Mouse (Mus musculus) MEL (cell line): ENCODE measurements around the gene Rgs6. TPM values are rescaled to one million over a fixed set of nuclear protein-coding genes. Genes with fewer than 3 reads are reported as not detected.

ENCODE experiments used
- DNase-seq: peaks from one replicate; pipeline ENCODE4 v3.0.0; 2011; ENCODE audit warnings: low read depth, low spot score
- H3K27ac ChIP-seq: 2 replicates; pipeline ENCODE4 v1.5.1; 2012; ENCODE audit warnings: low read depth, mild to moderate bottlenecking, control low read depth, low read length, moderate library complexity; ENCODE audit not compliant: control insufficient read depth
- H3K27me3 ChIP-seq, 2 experiments: fragments of 150-350 bp in 1 of 2; sonication (generic) in 1 of 2; 2 replicates each; pipeline ENCODE4 v1.6.1; 2012; ENCODE audit warnings: low read length in 2 of 2, mild to moderate bottlenecking in 2 of 2, improper control_type of control experiment in 1 of 2, moderate library complexity in 1 of 2; ENCODE audit not compliant: insufficient read depth in 2 of 2, control insufficient read depth in 1 of 2
- H3K36me3 ChIP-seq, 2 experiments: 2 replicates each; pipeline ENCODE4 v1.6.1; 2012 to 2014; ENCODE audit warnings: low read length in 2 of 2, improper control_type of control experiment in 1 of 2, inconsistent platforms in 1 of 2, mild to moderate bottlenecking in 1 of 2; ENCODE audit not compliant: insufficient read depth in 2 of 2, control insufficient read depth in 1 of 2
- H3K4me1 ChIP-seq, 2 experiments: fragments of 150-350 bp in 1 of 2; sonication (generic) in 1 of 2; 2 replicates each; pipeline ENCODE4 v1.6.1; 2012; ENCODE audit warnings: low read length in 2 of 2, improper control_type of control experiment in 1 of 2, mild to moderate bottlenecking in 1 of 2; ENCODE audit not compliant: insufficient read depth in 2 of 2, control insufficient read depth in 1 of 2
- H3K4me3 ChIP-seq, 2 experiments: fragments of 150-350 bp in 1 of 2; sonication (generic) in 1 of 2; 2 replicates each; pipeline ENCODE4 v1.5.1; 2012; ENCODE audit warnings: low read depth in 2 of 2, low read length in 2 of 2, mild to moderate bottlenecking in 2 of 2, moderate library complexity in 2 of 2, control low read depth in 1 of 2, improper control_type of control experiment in 1 of 2; ENCODE audit not compliant: control insufficient read depth in 1 of 2, insufficient read depth in 1 of 2
- H3K79me2 ChIP-seq: 2 replicates; pipeline ENCODE4 v1.6.1; 2012; ENCODE audit warnings: mild to moderate bottlenecking, low read length, moderate library complexity; ENCODE audit not compliant: control insufficient read depth, poor library complexity, insufficient read depth
- H3K9ac ChIP-seq: 2 replicates; pipeline ENCODE4 v1.6.1; 2012; ENCODE audit warnings: low read depth, mild to moderate bottlenecking, control low read depth, low read length, moderate library complexity; ENCODE audit not compliant: control insufficient read depth, poor library complexity, severe bottlenecking
- H3K9me3 ChIP-seq: fragments of 150-350 bp; sonication (generic); replicated peaks from 2 replicates; pipeline ENCODE4 v1.6.1; 2012; ENCODE audit warnings: mild to moderate bottlenecking, low read length, improper control_type of control experiment, moderate library complexity; ENCODE audit not compliant: insufficient read depth
- BHLHE40 ChIP-seq: IDR thresholded peaks from 2 replicates; pipeline ENCODE4 v1.6.1; 2012; ENCODE audit warnings: low read depth, mild to moderate bottlenecking, inconsistent platforms, low read length, improper control_type of control experiment, borderline replicate concordance
- CHD2 ChIP-seq: IDR thresholded peaks from 2 replicates; pipeline ENCODE4 v1.6.1; 2011; ENCODE audit warnings: low read length, improper control_type of control experiment
- CTCF ChIP-seq, 3 experiments: IDR thresholded peaks in 2 of 3; conservative IDR thresholded peaks in 1 of 3; 2 replicates each; pipeline ENCODE4 v1.5.1; 2011 to 2012; ENCODE audit warnings: low read length in 3 of 3, low read depth in 2 of 3, mild to moderate bottlenecking in 2 of 3, improper control_type of control experiment in 1 of 3, inconsistent platforms in 1 of 3, mixed read lengths in 1 of 3, moderate library complexity in 1 of 3; ENCODE audit not compliant: control insufficient read depth in 1 of 3, insufficient read depth in 1 of 3, poor library complexity in 1 of 3, severe bottlenecking in 1 of 3
- EP300 ChIP-seq, 2 experiments: IDR thresholded peaks; 2 replicates each; pipeline ENCODE4 v1.6.1; 2011; ENCODE audit warnings: improper control_type of control experiment in 2 of 2, low read length in 2 of 2, low read depth in 1 of 2, mild to moderate bottlenecking in 1 of 2
- ETS1 ChIP-seq: IDR thresholded peaks from 2 replicates; pipeline ENCODE4 v1.6.1; 2012; ENCODE audit warnings: low read depth, mild to moderate bottlenecking, inconsistent platforms, low read length, improper control_type of control experiment, moderate library complexity
- GABPA ChIP-seq: IDR thresholded peaks from 2 replicates; pipeline ENCODE4 v1.6.1; 2012; ENCODE audit warnings: low read depth, mild to moderate bottlenecking, inconsistent platforms, low read length, improper control_type of control experiment, moderate library complexity
- JUND ChIP-seq: IDR thresholded peaks from 2 replicates; pipeline ENCODE4 v1.6.1; 2011; ENCODE audit warnings: low read depth, mild to moderate bottlenecking, improper control_type of control experiment, low read length
- KAT2A ChIP-seq: conservative IDR thresholded peaks from 2 replicates; pipeline ENCODE4 v1.6.1; 2012; ENCODE audit warnings: low read depth, low read length, improper control_type of control experiment, inconsistent platforms
- MAFK ChIP-seq: IDR thresholded peaks from 2 replicates; pipeline ENCODE4 v1.6.1; 2011; ENCODE audit warnings: low read depth, mild to moderate bottlenecking, low read length, improper control_type of control experiment, borderline replicate concordance
- MAX ChIP-seq: IDR thresholded peaks from 2 replicates; pipeline ENCODE4 v1.6.1; 2011; ENCODE audit warnings: low read length, improper control_type of control experiment
- MAZ ChIP-seq: IDR thresholded peaks from 2 replicates; pipeline ENCODE4 v1.6.1; 2012; ENCODE audit warnings: low read depth, mild to moderate bottlenecking, inconsistent platforms, low read length, improper control_type of control experiment
- MEF2A ChIP-seq: IDR thresholded peaks from 2 replicates; pipeline ENCODE4 v1.6.1; 2014; ENCODE audit warnings: low read depth, mild to moderate bottlenecking, inconsistent platforms, low read length, improper control_type of control experiment; ENCODE audit not compliant: poor library complexity, insufficient replicate concordance, severe bottlenecking; ENCODE audit errors: extremely low read depth
- MXI1 ChIP-seq: IDR thresholded peaks from 2 replicates; pipeline ENCODE4 v1.6.1; 2011; ENCODE audit warnings: mild to moderate bottlenecking, low read depth, low read length, improper control_type of control experiment
- NELFE ChIP-seq: IDR thresholded peaks from 2 replicates; pipeline ENCODE4 v1.6.1; 2011; ENCODE audit warnings: low read depth, low read length, improper control_type of control experiment
- RAD21 ChIP-seq: IDR thresholded peaks from 2 replicates; pipeline ENCODE4 v1.6.1; 2011; ENCODE audit warnings: mild to moderate bottlenecking, low read depth, low read length, improper control_type of control experiment
- SIN3A ChIP-seq: IDR thresholded peaks from 2 replicates; pipeline ENCODE4 v1.6.1; 2012; ENCODE audit warnings: low read length, improper control_type of control experiment, inconsistent platforms
- SMC3 ChIP-seq: IDR thresholded peaks from 2 replicates; pipeline ENCODE4 v1.6.1; 2011; ENCODE audit warnings: low read depth, low read length, improper control_type of control experiment
- TBP ChIP-seq: IDR thresholded peaks from 2 replicates; pipeline ENCODE4 v1.8.0; 2011; ENCODE audit warnings: low read depth, low read length, improper control_type of control experiment
- TCF12 ChIP-seq: IDR thresholded peaks from 2 replicates; pipeline ENCODE4 v1.6.1; 2014; ENCODE audit warnings: low read depth, mild to moderate bottlenecking, inconsistent platforms, low read length, improper control_type of control experiment, moderate library complexity
- USF1 ChIP-seq: IDR thresholded peaks from 2 replicates; pipeline ENCODE4 v1.6.1; 2014; ENCODE audit warnings: low read depth, mild to moderate bottlenecking, inconsistent platforms, low read length, improper control_type of control experiment, moderate library complexity
- ZMIZ1 ChIP-seq: IDR thresholded peaks from 2 replicates; pipeline ENCODE4 v1.6.1; 2012; ENCODE audit warnings: low read depth, mild to moderate bottlenecking, inconsistent platforms, low read length, improper control_type of control experiment, moderate library complexity
- polyA plus RNA-seq, 2 experiments: library from polyadenylated mRNA; stranded (reverse) in 1 of 2; unstranded in 1 of 2; fragments of >175 nt in 1 of 2; fragments of >200 nt in 1 of 2; gene quantifications; 2 replicates each; pipeline versions ENCODE4 v1.2.1 to v1.2.4; 2012; ENCODE audit warnings: low replicate concordance in 2 of 2, low read depth in 1 of 2; ENCODE audit not compliant: insufficient read length in 2 of 2, insufficient read depth in 1 of 2, missing spikeins in 1 of 2
- total RNA-seq: library from RNA; depleted of rRNA; stranded (reverse); fragments of 300-350 nt; gene quantifications from 2 replicates; pipeline ENCODE4 v1.2.3, GENCODE M21; 2012

The Rgs6 gene
- total and polyA plus RNA-seq, 3 experiments: not detected

DNA sequence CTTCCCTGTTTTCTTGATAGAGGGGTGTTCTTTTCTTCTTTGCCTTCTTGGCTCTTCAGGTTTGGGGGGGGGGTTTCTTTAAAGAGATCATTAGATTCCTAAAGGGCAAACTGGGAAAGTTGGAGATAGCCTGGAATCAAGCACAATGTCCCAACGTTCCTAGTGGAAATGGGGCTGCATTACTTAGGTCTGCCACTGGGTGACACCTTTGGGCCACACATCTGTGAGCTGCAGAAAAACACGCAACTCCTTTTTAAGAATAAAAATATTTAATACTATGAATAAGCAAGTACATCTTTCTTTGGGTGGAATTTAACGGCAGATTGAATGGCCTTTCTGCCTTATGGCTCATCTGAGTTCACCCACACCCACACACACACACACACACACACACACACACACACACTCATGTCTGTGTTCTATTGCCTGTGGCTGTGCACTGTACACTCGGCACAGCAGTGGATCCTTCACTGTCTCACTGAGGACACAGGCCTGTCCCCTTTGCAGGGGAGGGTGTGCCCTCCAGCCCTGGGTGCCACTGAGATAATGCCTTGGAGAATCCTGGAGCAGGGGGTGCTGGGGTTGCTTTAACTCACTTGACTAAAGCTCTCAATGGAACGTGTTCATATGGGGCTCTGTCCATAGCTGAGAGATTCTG lies 526.4 kb downstream of the Rgs6 start (continued):
- peak; percentile 32; the same call in 1 of the 2 replicates for TF ChIP-seq SIN3A
- TF ChIP-seq, all 39 proteins: peak for 5

DNA sequence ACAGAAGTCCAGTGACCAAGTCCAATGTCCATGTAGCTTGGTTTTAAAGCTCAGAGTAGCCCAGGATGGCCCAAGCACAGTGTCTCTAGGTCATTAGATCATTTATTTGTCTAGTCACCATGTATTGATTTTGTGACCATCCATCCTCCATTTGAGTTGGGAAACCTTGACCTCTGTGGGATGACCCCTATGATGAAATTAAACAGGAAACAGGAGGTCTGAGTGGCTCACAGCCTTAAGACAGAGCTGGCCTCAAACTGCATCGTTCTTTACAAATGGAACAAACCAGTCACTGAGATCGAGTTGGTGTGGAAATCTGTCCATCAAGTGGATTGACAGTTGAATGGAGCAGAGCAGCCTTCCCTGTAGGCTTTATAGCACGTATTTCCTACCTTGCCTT lies 536.0 kb downstream of the Rgs6 start:
- Histone ChIP-seq H3K27me3 (no peaks in the 10 kb centered on the region; a peak in 1 of 4 replicates), H3K9me3 (no peaks in the 10 kb centered on the region), H3K36me3 (no peaks in the 10 kb centered on the region), H3K4me3 (no peak overlapping the region), H3K4me1 (no peaks in the 10 kb centered on the region), H3K79me2 (no peaks in the 10 kb centered on the region), H3K27ac (no peak overlapping the region), H3K9ac (no peak overlapping the region)
- TF ChIP-seq ZMIZ1 (no peak), USF1 (no peak), ETS1 (no peak), EP300 (IDR thresholded peaks at IDR 0.05; ENCODE audit: low read depth in 1 of 2, low read length in 2 of 2) (no peak), TCF12 (no peak), MAFK (no peak), MAZ (no peak), GABPA (no peak), CHD2 (no peak), MAX (no peak), CTCF (IDR thresholded peaks at IDR 0.05 in 2 of 3, conservative IDR thresholded peaks at IDR 0.05 in 1 of 3; ENCODE audit: control insufficient read depth in 1 of 3, insufficient read depth in 1 of 3, low read depth in 2 of 3, low read length in 3 of 3, poor library complexity in 1 of 3, severe bottlenecking in 1 of 3) (no peak), TBP (no peak), MEF2A (no peak), MXI1 (no peak), KAT2A (no peak)
- no peak for DNase-seq

DNA sequence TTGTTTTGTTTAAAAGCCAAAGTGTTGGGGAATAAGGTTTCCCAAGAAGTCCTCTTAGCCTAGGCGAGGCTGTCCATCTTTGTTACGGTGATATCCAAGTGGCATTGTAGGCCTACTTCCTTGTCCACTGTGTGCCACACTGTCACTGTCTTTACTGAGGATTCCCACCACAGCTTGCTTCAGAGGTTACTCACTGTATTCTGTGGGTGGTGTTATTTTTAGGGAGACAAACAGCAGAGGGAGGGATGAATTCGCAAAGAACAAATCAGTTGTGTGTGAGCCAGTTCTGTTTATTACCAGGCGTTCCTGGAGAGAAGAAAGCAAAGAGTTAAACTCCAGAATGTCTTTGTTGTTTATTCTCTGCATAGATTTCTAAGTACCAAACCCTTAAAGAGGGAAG lies 537.2 kb downstream of the Rgs6 start:
- no peaks in the 10 kb centered on the region for H3K79me2 ChIP-seq
- no peak for DNase-seq
- no peaks in the 10 kb centered on the region for H3K9me3 ChIP-seq
- no peaks in the 10 kb centered on the region; a peak in 2 of 4 replicates for H3K27me3 ChIP-seq
- no peak overlapping the region for H3K4me3 ChIP-seq
- H3K9ac ChIP-seq: no peak overlapping the region
- no peaks in the 10 kb centered on the region for H3K36me3 ChIP-seq
- no peak overlapping the region for H3K27ac ChIP-seq
- TF ChIP-seq NELFE (no peak), EP300 (IDR thresholded peaks at IDR 0.05; ENCODE audit: low read depth in 1 of 2, low read length in 2 of 2) (no peak), TCF12 (no peak), SMC3 (no peak), RAD21 (no peak), JUND (no peak), BHLHE40 (no peak)
- H3K4me1 ChIP-seq: no peaks in the 10 kb centered on the region
